Mouse (Mus musculus) layer of hippocampus, postnatal 10 days (tissue): ENCODE measurements around the gene Nepro. TPM values are rescaled to one million over a fixed set of nuclear protein-coding genes. Genes with fewer than 3 reads are reported as not detected.

Source experiments
- DNase-seq, 2 experiments: peaks; one replicate each; pipeline ENCODE4 v3.0.0; 2021; ENCODE audit warnings: low spot score in 2 of 2
- total RNA-seq, 2 experiments: library from RNA; stranded (reverse); gene quantifications; 2 replicates each; pipeline ENCODE4 v1.2.3; 2021

Nepro gene
- total RNA-seq, 2 experiments from 2014 or later = 4.7 to 5.3 TPM

DNA sequence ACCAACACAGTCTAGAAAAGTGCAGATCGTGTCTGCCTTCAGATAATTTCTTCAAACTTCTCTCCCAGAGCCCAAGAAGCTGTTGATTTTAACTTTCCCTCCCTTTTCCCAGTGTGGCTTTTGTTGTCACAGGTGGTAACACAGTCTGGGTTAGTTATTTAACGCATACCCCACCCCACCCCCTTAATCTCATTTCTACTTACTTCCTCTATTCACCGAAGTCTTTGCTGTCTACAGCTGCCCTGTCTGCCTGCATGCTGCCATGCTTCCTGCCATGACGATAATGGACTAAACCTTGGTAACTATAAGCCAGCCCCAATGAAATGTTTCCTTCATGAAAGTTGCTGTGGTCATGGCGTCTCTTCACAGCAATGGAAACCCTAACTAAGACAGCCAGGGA, 21.8 kb upstream of the Nepro start:
- DNase-seq = no peak

DNA sequence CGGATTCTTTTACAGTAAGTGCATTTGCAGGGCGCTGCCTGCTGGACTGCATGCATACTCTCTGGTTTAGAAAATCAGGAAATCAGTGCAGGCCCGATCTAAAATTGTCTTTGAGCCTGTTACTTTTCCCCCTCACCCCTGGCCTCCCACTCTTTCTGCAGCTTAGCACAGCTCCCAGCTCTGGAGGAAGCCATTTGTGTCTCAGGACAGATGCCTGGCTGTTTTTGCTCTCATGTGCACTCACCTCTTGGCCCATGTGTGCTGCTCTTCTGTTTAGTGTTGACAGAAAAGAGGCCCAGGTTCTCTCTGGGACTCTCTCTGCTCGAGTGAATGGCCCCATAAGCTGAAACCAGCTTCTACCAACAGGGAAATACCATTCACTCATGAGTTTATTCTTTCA, 20.6 kb upstream of the Nepro start:
- DNase-seq = peak in 1 of 2 experiments; percentile 1

DNA sequence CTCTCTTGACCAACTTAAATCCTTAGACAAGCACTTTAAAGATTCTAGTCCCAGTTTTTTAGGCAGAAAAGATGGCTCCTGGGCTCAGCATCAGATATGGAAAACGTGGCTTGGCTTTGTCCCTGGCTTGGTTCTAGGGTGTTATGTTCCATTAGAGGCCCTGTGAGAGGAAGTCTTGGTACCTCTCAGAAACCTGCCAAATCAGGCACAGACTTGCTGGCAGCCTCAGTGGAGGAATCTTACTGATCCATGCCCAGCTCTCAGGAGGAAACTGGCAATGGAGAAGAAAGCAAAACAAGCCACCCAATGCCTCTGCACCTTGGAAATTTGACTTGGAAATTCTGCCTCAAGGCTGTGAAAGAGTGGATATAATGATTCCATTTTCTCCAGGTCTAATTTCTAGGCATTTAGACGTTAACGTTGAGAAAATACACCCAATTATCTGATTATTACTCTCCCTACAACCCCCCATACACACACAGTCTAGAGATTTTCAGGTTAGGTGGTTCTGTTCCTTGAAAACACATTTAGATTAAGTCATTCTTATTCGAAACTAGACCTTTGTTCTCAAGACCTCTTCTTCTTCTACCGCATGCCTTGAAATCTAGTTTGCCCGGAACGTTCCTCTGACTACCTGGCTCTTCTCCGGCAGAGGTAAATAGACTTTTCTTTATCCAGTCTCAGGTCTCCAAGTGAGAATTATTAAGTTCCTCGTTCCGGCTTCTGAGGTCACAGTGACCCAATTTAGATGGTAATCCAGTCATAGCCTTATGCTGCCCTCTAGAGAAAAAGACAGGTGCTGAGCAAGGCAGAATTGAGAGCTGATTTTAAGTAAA, 7.6 kb upstream of the Nepro start:
- peak; percentile 23 to 31 for DNase-seq

DNA sequence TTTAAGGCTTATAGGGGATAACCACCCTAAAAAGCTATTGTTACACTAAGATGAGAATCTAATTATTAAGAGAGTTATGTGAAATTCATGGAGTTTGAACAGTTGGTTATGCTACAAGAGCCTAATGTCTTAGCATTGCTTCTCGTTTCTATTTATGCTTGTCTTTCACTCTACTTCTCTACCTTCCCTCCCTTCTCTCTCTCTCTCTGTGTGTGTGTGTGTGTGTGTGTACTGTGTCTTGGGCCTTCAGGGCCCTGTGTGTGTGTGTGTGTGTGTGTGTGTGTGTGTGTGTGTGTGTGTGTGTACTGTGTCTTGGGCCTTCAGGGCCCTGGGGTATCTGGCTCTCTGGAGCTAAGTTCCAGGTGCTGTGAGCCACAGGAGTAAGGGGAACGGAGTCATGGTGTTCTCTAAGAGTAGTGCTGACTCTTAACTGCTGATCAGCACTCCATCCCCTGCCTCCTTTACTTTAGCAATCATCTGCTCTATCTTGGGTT, 6.9 kb upstream of the Nepro start:
- DNase-seq = no peak

DNA sequence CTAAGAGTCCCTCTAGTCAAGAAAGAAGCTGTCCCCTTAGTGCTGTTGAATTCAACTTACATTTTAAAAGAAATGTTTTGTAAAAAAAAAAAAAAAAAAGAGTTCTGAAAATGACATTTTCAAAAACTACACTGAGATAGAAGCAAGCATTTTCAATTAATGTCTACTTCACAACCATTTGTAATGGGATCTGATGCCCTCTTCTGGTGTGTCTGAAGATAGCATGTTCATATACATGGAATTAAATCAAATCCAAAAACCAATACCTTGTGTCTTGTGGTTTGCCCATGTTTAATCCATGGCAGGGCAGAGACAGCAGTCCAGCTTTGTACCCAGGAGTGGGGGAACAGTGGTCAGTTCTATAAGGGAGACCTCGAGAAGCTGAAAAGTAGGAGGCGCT, 6.3 kb upstream of the Nepro start:
- DNase-seq = no peak

DNA sequence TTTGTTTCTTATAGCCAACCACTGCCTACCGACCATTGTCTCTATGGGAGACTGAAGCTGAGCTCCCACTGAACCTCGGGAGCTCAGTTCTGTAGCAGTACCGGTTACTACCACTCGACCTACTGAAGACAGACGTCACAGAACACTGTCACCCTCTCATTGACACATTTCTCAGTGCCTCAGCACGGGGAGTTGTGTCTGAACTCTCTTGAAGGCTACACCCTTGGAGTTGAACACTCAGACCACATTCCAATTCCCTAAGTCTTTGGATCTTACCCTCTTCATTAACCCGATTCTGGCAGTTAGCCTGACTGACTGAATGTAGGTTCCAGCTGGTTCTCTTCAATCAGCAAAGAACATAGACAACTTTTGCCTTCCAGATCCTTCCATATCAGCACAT, 4.8 kb upstream of the Nepro start:
- no peak for DNase-seq

DNA sequence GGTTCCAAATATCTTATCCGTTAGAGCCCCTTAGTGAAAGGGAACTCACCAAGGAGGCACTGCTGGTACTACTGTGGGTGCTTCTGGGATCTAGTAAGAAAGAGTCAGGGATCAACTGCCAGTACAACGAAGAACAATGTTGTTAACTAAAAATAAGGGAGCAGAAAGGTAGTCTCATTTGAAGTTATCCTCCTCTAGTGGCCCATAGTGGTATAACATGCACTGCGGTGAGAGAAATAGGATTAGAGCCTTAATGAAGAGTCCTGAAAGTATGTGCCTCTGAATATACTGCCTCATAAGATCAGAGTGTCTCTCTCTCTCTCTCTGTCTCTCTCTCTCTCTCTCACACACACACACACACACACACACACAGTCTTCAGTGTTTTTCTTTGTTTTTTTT, 3.6 kb upstream of the Nepro start:
- DNase-seq = no peak

DNA sequence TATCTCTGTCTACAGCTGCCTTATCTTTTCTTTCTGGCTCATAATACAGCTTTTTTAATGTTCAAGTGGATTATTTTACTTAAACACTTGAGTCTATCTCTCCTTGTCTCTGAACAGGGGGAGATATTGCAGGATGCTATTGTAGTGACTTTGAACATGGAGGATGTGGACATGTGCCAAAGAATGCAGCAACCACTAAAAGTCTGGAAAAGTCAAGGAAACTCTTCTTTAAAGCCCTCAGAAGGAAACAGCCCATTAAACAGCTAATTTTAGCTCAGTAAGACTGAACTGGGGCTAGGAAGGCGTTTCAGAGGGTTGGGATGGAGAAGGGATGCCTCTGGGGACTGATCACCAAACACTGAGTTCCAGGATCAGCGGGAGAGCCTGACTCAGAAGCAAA, 1.4 kb upstream of the Nepro start:
- no peak for DNase-seq

DNA sequence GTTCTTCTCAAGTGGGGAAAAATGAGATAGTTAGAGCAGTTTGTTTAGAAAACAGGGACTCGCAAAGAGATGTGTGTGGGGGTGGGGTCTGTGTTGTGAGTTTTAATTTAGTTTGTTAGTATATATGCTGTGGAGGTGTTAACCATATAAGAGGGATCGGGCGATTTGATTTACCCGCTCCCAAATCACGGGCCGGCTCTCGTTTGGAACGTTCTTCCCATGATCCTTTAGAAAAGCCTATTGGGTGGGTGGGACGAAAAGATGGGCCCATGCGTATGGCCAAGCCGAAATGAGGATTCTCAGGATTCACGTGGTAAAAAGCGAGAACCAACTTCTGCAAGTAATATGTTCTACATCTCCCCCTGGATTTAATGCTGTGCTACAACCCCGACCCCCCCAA, 746 bp downstream of the Nepro start:
- DNase-seq = peak in 1 of 2 experiments; percentile 47

DNA sequence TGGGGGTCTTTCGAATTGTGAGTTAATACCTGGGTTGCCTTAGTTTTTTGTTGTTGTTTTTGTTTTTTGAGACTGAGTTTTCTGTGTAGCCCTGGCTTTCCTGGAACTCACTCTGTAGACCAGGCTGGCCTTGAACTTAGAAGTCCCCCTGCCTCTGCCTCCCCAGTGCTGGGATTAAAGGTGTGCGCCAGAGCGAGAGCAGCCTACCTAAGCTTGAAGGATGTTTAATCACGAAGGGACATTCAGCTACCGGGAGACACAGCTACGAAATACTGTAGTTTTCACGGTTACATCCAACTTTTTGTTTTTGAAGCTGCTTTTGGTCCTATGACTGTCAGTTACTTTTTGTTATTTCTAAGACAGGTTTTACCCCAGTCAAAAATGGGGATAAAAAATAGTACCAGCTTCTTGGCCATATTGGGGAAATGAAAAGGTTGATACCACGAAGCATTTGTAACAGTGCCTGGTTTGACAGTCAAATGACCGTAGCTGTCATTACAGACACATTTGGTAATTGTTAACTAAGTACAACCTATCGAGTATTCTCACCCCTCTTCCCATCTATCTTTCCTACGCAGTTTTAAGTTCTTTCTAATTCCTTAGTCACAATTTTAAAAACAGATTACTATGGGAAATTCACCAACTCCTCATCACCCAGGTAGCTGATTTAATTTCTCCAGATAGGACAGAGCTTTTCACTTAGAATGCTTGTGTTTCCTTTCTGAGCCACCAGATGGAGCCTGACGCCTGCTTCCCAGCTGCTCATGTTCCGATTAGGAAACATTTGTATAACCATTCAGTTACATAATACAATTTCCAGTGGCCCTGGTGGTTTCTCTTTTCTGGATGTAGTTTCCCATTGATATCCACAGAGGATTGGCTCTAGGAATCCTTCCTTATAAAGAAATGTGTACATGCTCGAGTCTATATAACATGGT, 1.5 kb downstream of the Nepro start:
- peak; percentile 76 to 82 for DNase-seq

DNA sequence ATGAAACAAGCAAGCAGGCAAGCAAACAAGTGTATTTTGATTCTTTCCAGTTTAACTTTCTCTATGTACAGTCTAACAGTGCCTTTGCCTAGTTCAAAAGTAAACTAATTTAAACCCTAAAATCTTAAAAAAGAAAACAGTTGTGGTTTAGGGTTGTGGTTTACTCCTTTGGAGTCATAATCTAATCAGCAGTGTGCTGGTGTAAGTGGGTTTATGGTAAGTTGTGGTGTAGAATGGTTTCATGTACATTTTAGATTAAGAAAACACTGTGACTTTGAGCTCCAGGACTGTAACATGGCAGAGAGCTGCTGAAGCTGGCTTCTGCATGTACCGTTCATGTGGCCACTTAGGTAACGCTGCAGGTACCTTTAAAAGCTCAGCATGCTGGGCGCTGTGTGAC, 3.4 kb downstream of the Nepro start:
- DNase-seq = no peak

DNA sequence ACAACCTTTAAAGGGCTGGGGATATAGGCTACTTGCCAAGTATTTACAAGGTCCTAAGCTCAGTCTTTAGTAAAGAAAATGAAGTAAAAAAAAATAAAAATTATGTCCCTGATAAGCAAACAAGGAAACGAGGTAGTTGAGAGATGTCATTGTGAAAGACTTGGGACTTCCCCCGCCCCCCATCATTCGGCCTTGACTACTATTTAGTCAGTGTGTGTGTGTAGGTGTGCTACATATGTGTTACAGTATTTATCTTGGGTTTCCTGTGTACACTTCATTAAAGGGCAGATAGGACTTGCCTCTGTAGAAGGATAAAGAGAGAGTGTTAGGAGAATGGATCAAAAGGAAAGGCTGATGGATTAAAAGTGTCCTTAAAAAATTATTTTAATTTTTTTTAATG, 10.0 kb downstream of the Nepro start:
- DNase-seq = no peak

DNA sequence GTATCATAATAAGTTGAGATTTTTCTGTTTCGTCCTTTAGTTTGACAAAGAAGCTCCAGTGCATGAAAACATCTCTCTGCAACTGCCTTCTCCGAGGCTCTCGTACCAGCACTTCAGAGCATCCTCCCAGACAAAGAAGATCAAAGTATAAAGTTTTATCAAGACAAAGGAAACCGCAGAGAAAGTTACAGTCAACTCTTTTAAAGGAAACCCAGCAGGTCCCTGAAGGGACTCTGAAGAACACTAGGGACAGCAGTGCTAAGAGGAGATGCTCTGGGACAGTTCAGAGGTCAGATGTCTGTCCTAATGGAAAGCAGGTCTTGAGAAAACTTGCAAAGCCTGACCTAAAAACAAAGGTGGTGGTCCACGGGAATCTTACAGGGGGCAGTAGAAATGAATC, 11.6 kb downstream of the Nepro start:
- peak in 1 of 2 experiments; percentile 7 for DNase-seq

DNA sequence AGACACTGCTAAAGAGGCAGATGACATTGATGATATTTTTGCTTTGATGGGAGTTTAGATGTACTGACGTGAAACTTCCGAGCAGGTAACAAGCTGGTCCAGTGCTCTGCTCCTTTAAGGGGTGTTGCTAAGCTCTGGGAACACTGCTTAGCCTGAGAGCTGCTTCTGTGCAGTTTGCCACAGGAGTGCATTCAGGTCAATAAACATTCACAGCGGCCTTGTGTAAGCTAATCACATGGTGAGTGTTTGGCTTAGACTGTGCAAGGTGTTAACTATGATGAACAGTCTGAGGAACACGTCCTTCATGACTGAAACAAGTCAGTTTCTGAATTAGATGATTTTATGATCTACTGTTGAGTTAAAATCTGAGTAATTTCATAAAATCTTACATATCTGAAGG, 12.0 kb downstream of the Nepro start:
- peak in 1 of 2 experiments; percentile 3 for DNase-seq

DNA sequence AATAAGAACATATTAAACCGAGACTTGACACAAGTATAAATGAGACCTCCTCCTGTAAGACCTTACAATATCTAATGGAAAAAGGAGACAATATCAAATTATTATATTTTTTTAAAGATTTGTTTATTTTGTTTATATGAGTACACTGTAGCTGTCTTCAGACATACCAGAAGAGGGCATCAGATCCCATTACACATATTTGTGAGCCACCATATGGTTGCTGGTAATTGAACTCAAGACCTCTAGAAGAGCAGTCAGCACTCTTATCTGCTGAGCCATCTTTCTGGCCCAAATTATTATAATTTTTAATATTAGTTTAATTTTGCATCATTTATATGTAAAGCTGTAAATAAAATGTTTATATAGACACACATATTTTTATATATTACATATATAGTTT, 18.7 kb downstream of the Nepro start:
- no peak for DNase-seq

DNA sequence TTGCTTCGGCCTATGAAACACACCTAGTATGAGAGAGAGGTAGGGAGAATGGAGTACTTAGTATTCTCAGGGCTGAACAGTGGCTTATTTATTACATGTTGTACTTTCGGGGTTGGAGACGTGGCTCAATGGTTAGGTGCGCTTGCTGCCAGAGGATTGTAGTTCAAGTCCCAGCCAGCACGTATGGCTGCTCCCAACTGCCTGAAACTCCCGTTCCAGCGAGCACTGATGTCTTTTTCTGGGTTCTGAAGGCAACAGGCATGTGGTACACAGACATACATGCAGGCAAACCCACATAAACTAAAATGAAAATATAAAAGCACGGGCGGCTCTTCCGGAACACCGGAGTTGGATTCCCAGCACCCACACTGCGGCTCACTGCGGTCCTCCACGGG, 21.4 kb downstream of the Nepro start:
- peak in 1 of 2 experiments; percentile 18 for DNase-seq

DNA sequence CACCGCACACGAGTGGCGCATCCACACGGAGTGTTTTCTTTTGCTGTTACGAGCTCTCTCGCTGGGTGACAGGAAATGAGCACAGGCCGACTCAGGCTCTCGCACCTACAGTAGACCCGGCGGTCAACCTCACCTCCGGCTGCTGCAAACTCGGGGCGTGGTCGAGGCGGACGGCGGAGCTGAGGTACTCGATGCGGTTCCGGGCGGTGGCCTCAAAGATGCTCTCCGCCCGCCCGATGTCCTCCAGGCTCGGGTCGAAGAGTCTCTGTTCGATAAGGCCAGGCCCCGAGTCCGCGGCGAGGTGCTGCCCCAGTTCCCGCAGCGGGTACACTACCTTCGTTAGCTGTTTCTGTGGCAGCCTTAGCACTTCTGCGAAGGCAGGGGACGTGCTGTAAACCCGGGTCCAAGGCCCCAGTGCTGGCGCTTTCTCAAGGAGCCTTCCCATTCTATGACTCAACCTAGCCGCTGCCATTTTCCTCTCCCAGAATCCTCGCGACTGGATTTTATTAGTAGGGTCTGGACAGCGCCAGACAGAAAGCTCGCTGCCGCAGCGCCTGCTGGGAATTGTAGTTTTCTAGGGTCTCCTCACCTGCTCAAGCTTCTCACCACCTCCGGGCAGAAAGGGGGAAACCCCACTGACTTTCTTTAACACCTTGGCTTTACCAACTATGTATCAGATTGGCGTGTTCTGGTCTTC, 21.9 kb downstream of the Nepro start, which contains the start of gene Gtpbp8:
Gene Gtpbp8 (minus strand): TSS at position 498 of the 697 bp plus-strand sequence.
- DNase-seq = peak; percentile 79 to 86

DNA sequence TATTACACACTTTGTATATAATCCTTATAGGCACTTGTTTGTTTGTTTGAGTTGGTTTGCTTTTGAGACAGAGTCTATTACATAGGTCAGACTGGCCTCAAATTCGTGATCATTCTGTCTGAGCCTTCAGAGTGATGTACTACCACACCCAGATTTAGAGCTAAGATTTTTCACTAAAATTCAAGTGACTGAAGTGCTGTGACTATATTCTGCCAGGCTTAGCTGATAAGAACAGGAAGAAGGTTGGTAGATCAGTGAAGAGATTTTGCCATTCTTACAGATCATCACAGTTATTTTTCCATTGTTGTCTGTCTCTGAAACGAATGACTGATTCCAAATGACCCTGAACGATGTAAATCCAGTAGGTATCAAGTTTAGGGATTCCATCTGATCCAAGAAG, 23.9 kb downstream of the Nepro start:
- no peak for DNase-seq

DNA sequence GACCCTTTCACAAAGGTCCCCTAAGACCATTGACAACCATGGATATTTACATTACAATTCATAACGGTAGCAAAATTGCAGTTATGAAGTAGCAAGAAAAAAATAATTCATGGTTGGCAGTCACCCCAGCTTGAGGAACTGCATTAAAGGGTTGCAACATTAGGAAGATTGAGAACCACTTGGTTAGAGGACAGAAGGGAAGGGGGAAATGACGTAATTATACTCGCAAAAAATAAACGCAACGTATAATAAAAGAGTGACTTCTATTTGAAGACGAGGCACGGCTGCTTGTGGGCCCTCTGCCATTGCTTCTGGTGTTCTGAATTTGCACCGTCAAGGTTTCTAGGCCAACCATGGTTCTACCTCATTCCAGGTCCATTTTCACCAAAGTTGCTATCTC, 33.6 kb downstream of the Nepro start:
- DNase-seq = no peak

DNA sequence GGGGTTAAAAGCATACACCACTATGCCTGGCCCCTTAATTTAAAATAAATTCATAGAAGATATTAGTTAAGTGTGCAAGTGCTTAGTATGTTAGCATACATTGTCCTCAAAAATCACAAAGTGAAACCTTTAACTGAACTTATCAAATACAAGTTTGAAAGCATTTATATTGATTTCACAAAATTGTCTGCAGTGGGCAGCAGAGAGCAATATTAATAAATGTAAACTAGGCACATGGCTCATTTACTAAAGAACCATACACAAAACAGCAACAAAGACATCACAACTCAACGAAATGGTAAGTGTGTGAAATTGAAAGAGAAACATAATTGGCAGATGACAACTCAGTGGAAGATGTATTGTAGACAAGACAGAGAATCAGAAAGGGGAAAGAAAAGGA, 37.7 kb downstream of the Nepro start:
- no peak for DNase-seq

DNA sequence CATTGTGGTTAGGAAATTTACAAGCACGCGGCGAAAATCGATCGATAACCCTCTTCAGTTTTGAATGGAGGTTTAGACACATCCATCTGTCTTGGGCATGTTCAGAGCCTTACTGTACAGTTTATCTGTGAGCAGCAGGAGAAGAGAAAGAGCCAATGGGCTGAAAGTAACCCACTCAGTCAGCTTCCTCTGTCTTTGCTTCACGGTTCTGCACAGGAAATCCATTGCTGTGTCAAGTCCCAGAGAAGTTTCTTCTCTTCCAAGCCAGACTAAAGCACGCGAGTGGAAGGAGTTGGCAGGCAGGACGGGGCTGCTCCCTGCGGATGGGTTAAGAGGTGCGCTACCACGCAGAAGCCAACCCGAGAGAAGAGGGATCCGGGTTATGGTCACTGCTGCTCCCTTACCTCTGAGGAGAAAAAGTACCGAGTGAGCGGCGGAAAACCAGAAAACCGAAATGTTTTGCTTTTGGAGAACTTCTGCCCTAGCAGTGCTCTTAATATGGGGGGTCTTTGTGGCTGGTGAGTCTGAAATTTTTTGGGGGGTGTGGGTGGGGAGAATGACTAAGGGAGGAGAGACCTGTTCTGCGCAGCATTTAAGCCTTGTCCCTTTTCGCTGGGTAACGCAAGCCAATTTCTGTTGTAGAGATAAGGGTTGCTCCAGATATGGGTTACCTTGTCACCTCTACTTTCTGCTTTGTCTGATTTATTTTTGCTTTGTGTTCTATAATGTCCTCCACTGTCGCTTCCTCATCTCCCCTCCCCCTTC, 41.6 kb downstream of the Nepro start, which contains the start of gene Cd200r1:
Gene Cd200r1 (plus strand): TSS at position 182 of the 765 bp plus-strand sequence.
- no peak for DNase-seq
